Mouse (Mus musculus): ENCODE results near the gene Alx3.

DNA sequence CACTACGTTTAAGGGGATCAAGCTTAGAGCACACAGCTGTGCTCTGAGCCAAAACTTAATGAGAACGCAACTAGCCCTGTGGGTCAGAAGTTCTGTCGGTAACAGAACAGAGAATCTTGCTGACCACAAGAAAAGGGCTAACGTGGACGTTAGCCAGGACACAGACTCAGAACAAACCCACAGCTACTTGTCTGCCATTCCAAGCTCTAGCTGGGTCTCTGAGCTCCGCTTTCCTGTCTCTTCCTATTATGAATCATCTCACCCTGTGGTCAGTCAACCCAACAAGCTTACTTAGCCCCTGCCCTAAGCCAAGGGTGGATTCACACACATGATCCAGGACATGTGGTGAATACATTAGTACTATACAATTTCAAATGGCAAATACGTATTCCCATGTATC lies 27.1 kb upstream of the Alx3 start:
- TF ChIP-seq POLR2A (IDR thresholded peaks at IDR 0.05; ENCODE audit: control insufficient read depth, low read depth, low read length) (no peak), CTCF (IDR thresholded peaks at IDR 0.05; ENCODE audit: control insufficient read depth, insufficient read depth, insufficient replicate concordance, low read depth, low read length) (no peak)
